Mouse (Mus musculus): ENCODE measurements around the gene Idi1.
A peak's percentile ranks its signal among the peaks of the same experiment; 100 is the strongest.
"Not testable (repeated sequence)": the region's sequence is repeated elsewhere in the genome, so short reads cannot be mapped to it uniquely, and the experiment has no call there.

Idi1 gene

DNA sequence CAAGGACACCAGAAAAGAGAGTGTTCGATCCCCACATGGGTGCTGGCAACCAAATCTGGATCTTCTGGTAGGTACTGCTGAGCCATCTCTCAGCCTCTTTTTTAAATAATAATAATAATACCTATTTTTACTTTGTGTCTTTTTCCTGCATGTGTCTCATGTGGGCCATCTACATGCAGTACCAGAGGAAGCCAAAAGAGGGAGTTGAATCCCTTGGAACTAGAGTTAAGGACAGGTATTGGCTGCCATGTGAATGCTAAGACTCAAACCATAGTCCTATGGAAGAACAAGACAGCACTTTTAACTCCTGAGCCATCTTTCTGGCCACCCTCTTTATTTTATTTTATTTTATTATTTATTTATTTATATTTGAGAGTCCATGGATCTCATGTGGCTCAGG is 3.3 kb downstream of the Idi1 start:
- DNase-seq = peak; percentile 7

DNA sequence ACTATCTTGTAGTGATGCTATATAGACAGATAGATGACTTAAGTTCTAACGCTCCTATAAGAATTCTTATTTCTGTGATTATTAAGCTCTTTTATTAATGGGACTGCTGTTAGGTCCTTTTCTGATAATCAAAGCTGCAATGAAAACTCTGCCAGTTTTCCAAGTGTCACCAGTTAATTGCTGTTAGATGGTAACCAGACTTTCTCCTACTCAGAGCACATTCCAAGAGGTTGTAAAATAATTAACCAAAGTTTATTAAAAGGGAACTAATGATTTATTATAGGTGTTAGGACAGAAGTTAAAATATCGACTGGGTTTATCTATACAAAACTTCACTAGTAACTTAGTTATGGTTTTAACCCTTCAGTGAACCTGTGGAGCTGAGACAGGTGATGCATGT is 20.7 kb downstream of the Idi1 start:
- not testable (repeated sequence) for DNase-seq

DNA sequence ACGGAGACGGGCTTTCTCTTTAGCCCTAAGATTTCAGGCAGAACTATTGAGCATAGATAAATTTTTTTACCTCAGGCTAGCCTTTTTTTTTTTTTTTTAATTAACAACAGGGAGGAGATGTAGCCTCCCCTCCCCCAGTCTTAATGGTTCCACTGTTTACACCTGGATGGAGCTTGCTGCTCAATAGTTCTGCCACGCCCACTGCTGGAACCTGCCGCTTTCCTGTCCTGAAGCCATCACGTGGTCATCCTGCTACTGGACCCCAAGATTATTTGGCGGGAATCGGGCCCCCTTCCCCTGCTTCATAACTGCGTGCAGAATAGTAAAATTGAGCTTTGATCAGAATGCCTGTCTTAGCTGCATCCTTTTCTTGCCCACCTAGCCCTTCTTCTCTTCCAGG is 28.6 kb downstream of the Idi1 start:
- DNase-seq = not testable (repeated sequence)

DNA sequence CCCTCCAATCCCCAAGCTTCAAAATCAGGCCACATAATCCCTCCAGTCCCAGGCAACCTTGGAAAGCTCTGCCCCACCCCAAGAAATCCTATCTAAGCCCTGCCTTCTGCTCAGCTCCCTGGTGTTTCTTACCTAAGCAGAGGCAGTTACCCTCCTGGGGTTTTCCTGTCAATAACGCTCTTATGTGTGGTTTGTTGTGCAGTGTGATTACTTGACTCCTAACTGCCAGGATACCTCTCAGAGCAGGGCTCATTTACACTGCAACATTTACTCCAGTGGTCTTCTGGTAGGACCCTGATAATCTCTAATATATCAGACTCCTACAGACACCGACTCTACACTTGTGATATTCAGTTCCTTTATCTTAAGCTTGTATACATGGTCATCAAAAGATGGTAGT is 48.2 kb downstream of the Idi1 start:
- no peak for DNase-seq

DNA sequence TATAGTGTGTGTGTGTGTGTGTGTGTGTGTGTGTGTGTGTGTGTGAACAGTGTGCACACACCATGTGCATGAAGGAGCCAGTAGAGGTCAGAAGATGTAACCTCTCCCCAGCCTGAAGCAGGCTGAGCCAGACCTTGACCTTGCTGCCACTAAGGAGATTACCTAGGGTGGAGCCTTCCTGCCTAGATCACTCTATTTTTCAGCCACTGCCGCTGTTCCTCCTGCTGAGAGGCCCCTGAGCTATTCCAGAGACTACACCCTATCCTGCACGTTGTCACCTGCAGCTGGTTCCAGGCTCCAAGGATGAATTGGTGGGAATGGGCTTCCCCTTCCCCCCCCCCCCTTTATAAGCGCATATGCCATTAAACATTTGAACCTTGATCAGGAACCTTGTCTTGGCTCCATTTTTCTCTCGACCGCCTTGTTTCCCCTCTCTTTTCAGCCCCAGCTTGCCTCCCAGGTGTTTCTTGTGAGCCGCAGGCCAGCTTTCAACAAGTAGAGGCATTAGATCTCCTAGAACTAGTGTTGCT is 52.4 kb downstream of the Idi1 start:
- DNase-seq = not testable (repeated sequence)

DNA sequence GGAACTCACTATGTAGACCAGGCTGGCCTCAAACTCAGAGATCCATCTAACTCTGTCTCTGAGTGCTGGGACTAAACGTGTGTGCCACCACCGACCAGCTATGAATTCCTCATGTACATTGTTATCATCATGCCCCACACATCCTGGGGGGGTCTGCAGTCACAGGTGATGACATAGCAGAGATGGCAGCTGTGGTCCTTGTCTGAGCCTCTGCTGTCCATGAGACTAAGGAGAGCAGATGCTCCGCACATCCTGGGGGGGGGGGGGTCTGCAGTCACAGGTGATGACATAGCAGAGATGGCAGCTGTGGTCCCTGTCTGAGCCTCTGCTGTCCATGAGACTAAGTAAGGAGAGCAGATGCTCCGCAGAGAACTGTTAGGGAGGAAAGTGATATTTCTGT is 55.8 kb downstream of the Idi1 start:
- DNase-seq = not testable (repeated sequence)

DNA sequence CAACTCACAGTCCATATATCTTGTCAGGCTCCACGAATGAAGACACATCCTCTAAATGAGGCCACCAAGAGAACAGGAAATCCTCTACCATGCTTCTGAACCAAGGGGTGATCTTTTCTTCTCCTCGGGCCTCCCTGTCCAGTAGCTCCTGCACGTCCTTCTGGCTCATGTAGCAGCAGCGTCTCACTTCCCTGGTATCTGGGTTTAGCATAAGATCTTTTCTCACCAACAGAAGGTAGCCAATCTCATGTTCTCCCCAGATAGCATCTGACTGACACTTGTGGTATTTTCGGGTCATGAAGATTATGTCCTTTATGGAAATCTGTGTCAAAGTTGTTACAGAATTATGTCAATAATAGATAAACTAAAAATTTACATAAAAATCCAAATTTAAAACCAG is 56.4 kb downstream of the Idi1 start:
- not testable (repeated sequence) for DNase-seq

Measured in lung, postnatal 14 days (tissue).